Mouse (Mus musculus): ENCODE results near the gene Moap1.

GRCm38 (mm10) chr12:102723861-102724260 is 19.6 kb downstream of the Moap1 start:
- TF ChIP-seq CHD2 (IDR thresholded peaks at IDR 0.05; ENCODE audit: low read depth, low read length) (no peak), ZC3H11A (IDR thresholded peaks at IDR 0.05; ENCODE audit: borderline replicate concordance, low read depth, low read length) (no peak), HCFC1 (IDR thresholded peaks at IDR 0.05; ENCODE audit: borderline replicate concordance, insufficient read depth, low read length) (no peak)
